Mouse (Mus musculus): ENCODE measurements around the gene Stradb.
"Not testable (repeated sequence)": the region's sequence is repeated elsewhere in the genome, so short reads cannot be mapped to it uniquely, and the experiment has no call there.

The Stradb gene

DNA sequence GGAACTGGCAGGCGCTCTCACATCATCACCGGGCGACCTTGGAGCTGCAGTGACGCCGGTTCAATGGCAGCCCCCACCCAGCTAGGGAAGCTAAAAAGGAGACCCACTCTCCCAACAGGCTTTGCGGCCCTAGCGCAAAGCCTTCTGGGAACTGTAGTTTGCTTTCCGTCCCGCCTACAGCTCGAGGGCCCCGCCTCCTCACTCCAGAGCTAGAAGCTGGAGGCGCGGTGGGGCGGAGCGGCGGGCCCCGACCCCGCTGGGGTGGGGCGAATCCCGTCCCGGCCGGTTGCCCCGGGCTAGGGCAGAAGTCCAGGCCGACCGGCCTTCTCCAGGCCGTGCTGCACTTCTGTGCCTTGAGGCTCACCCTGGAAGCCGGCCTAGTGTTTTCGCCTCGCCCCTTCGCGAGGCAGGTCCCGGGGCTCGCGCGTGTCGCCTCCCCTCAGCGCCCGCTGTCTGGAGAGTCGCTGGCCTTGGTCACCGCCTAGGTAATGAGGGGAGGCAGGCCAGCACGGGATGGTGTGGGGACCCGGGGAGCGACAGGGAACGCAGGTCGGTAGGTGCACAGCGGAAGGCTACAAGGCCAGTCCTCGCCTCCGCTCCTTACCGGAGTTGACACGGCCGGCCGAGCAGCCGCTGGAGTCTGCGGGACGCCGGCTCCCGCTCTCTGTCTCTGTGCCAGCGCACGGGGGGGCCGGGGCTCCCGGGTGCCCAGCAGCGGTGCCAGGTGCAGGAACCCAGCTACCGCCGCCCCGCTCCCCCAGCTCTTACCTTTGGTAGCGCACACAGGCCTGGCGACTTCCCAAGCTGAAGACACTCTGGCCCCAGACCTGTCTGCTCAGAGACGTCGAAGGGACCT lies at the start of gene Stradb, which contains the start of gene Trak2:
TSS of gene Stradb (plus strand) at position 157 of the 856 bp plus-strand sequence.
TSS of gene Trak2 (minus strand) at position 65 of the 856 bp plus-strand sequence.
- in situ Hi-C loops (cut with MboI; ENCODE audit: low sequenced_read_pairs): no loop called here

GRCm38 (mm10) chr1:58926664-58927063 lies 46.7 kb upstream of the Stradb start:
- in situ Hi-C loops (cut with MboI; ENCODE audit: low sequenced_read_pairs): no loop called here

GRCm38 (mm10) chr1:58936746-58937605 lies 36.3 kb upstream of the Stradb start:
- in situ Hi-C loops (cut with MboI; ENCODE audit: low sequenced_read_pairs): no loop called here

GRCm38 (mm10) chr1:58937606-58938099 lies 35.7 kb upstream of the Stradb start:
- in situ Hi-C loops (cut with MboI; ENCODE audit: low sequenced_read_pairs): no loop called here

GRCm38 (mm10) chr1:58945523-58945922 lies 27.8 kb upstream of the Stradb start:
- in situ Hi-C loops (cut with MboI; ENCODE audit: low sequenced_read_pairs): no loop called here

DNA sequence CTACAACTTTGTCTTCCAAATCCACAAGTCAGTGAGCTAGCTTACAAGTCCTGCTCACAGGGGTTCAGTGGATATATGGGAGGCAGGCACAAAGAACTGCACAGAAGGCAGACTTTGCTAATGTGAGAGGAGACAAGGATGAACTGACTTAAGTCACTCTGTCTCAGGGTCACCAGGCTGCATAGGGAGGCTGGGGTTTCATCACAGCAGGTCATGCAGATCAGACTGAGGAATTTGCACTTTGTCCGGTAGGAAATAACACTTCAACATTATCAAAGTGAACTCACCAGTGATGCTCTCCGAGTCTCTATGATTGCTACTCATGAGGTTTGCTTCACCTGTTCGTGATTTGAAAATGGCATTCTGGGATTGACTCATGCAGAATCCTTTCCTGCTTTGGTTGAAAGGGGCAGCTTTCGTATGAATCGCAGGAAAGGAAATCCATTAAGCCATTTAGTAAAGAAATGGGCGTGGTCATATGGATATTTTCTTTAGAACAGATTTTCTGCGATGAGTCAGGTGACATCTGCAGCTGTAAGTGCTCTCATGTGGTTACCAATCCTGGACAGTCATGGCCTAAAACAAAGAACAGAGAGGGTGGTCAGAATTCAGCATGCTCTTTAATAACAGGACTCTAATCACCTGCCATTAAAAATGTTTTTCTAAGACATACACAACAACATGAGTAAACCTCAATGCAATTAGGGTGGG lies 27.2 kb upstream of the Stradb start:
- in situ Hi-C loops (cut with MboI; ENCODE audit: low sequenced_read_pairs): no loop called here

DNA sequence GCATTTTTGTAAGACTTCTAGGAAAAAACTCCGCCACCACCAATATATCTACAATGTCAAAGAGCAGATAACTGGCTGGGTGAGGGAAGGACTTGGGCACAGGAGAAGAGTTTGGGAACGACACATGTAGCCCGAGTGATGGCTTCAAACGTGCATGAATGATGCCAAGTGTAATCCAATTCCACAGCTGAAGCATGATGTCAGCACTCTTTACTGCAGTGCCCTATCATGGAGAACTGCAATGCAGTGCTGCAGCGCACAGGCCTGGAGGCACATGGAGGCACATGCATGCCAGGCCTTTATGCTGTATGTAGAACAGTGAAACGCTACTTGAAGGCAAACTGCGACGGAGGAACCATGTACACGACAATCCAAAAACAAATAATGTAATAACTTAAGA lies 26.6 kb upstream of the Stradb start:
- in situ Hi-C loops (cut with MboI; ENCODE audit: low sequenced_read_pairs): no loop called here

- in situ Hi-C loops (cut with MboI; ENCODE audit: low sequenced_read_pairs): no loop called here
These were observed 23.7 kb upstream of the Stradb start for GRCm38 (mm10) chr1:58949561-58950106.

DNA sequence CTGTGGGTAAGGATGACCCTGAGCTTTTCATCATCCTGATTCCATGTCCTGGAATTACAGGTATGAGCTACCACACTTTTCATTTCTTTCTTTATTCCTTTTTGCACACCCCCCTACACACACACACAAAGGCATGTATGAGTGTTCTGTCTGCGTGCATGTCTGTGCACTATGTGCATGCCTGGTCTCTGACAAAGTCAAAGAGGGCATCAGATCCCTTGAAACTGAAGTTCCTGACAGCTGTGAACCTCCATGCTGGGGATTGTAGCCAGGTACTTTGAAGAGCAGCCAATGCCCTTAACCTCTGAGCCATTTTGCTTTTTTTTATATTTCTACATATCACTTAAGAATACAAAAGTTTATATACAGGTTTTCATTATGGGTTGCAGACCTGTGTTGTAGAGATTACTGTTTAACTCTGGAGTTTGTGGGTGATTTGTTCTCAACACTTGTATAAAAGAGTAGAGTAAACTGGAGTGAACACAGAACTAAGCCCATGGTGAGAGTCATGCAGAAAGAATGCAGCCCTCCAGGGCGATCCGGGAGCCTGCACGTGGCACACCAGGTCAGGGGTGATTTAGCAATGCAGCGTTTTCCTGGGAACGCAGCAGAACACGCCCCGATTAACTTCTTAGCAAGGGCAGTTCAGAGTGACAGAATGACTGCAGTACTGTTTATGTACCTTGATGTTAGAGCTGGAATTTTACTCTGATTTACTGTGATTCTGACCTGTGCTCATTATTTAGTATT lies 22.2 kb upstream of the Stradb start:
- in situ Hi-C loops (cut with MboI; ENCODE audit: low sequenced_read_pairs): no loop called here

- in situ Hi-C loops (cut with MboI; ENCODE audit: low sequenced_read_pairs): no loop called here
These were observed 21.5 kb upstream of the Stradb start for GRCm38 (mm10) chr1:58951841-58952240.

- in situ Hi-C loops (cut with MboI; ENCODE audit: low sequenced_read_pairs): no loop called here
These were observed 20.8 kb upstream of the Stradb start for GRCm38 (mm10) chr1:58952526-58952925.

GRCm38 (mm10) chr1:58952997-58953396 lies 20.3 kb upstream of the Stradb start:
- in situ Hi-C loops (cut with MboI; ENCODE audit: low sequenced_read_pairs): no loop called here

- in situ Hi-C loops (cut with MboI; ENCODE audit: low sequenced_read_pairs): no loop called here
These were observed 19.5 kb upstream of the Stradb start for GRCm38 (mm10) chr1:58953686-58954434.

- in situ Hi-C loops (cut with MboI; ENCODE audit: low sequenced_read_pairs): no loop called here
These were observed 18.5 kb upstream of the Stradb start for GRCm38 (mm10) chr1:58954578-58955410.

DNA sequence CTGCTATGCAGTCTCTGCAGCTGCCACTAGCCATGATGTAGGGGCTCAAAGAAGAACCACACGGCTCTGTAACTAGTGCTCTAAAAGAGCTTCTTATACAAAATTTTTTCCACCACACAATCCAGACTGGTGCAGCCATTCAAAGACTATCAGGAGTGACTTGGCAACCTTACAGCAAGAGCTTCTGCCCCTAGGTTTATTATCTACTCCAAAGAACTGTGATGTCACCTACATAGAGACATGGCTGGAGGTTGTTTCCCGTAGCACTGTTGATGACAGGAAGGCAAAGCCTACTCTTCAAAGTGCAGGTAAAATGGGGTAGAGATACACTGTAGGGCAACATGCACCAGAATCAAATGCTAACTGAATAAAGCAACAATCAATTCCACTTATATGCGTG lies 17.6 kb upstream of the Stradb start:
- in situ Hi-C loops (cut with MboI; ENCODE audit: low sequenced_read_pairs): no loop called here

GRCm38 (mm10) chr1:58956229-58956628 lies 17.1 kb upstream of the Stradb start:
- in situ Hi-C loops (cut with MboI; ENCODE audit: low sequenced_read_pairs): no loop called here

DNA sequence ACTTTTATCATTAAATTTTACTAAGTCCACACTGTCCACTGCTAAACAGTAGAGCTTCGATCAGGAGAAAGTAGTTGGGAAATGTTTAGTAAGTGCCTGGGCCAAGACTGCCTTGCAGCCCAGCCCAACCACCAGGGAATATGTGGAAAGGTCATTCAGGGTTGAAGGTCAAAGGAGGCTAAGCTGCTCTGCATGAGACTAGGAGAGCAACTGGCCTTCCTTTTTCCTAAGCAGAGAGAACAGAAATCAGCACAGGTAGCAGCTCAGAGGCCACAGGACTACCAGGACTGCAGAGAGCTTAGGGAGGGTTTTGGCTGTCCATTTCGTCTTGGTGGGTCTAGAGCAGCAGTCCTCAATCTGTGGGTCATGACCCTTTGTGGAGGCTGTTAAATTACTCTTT lies 15.4 kb upstream of the Stradb start:
- in situ Hi-C loops (cut with MboI; ENCODE audit: low sequenced_read_pairs): no loop called here

DNA sequence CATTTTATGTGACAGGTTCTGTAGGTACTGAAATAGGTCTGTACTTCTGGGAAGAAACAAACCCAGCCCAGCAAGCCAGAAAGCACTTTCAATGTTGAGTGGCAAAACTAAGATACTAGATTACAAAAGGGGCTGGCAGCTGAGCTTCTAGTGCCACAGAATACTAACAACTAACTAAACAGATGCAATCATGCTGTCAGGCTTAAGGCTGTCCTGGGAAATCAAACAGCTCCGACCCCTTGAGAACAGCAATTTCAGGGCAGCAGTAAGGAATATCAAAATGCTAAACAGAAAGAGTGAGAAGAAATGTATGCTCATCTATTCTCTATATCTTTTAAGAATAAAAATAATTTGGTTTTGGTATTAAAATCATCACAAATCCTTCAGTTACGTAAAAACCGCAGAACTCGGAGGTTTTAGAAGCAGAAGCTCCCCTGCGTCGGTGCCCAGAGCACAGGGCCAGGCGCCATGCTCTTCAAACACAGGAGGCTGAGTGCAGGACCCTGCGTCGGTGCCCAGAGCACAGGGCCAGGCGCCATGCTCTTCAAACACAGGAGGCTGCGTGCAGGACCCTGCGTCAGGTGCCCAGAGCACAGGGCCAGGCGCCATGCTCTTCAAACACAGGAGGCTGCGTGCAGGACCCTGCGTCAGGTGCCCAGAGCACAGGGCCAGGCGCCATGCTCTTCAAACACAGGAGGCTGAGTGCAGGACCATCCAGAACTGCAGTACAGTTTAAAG lies 14.4 kb upstream of the Stradb start:
- in situ Hi-C loops (cut with MboI; ENCODE audit: low sequenced_read_pairs): not testable (repeated sequence)

Measured in CH12F3 (cell line).